Mouse (Mus musculus) G1E (cell line): Measurements from ENCODE around the gene Cx3cr1. TPM values are rescaled to one million over a fixed set of nuclear protein-coding genes. Genes with fewer than 3 reads are reported as not detected.

Experiments used
- ATAC-seq: 2 replicates; pipeline ENCODE4 v1.8.0; 2016; ENCODE audit warnings: mild to moderate bottlenecking; ENCODE audit not compliant: insufficient number of reproducible peaks, poor library complexity, low FRiP score, severe bottlenecking; ENCODE audit errors: extremely low read depth
- DNase-seq: peaks from one replicate; pipeline ENCODE4 v3.0.0; 2012; ENCODE audit warnings: low spot score
- H3K27me3 ChIP-seq: 2 replicates; pipeline ENCODE4 v1.6.1; 2012; ENCODE audit warnings: mild to moderate bottlenecking, low read length, inconsistent platforms; ENCODE audit not compliant: insufficient read depth
- H3K36me3 ChIP-seq: replicated peaks from 2 replicates; pipeline ENCODE3; 2012; ENCODE audit warnings: mild to moderate bottlenecking, inconsistent platforms
- H3K4me1 ChIP-seq: 2 replicates; pipeline ENCODE4 v1.6.1; 2012; ENCODE audit warnings: low read depth, low read length, inconsistent platforms, mixed read lengths; ENCODE audit not compliant: insufficient read depth
- H3K4me3 ChIP-seq: 2 replicates; pipeline ENCODE4 v1.5.1; 2012; ENCODE audit warnings: low read depth, mild to moderate bottlenecking, inconsistent platforms, low read length, moderate library complexity, mixed read lengths
- H3K9me3 ChIP-seq: replicated peaks from 2 replicates; pipeline ENCODE4 v1.6.1; 2012; ENCODE audit warnings: inconsistent platforms
- CTCF ChIP-seq: IDR thresholded peaks from 2 replicates; pipeline ENCODE4 v1.5.1; 2012; ENCODE audit warnings: low read depth, low read length, inconsistent platforms, mixed read lengths
- GATA1 ChIP-seq: IDR thresholded peaks from 2 replicates; pipeline ENCODE4 v1.6.1; 2012; ENCODE audit warnings: borderline replicate concordance, low read length, inconsistent platforms, mixed read lengths
- GATA2 ChIP-seq: IDR thresholded peaks from 2 replicates; pipeline ENCODE4 v1.6.1; 2012; ENCODE audit warnings: low read depth, low read length, inconsistent platforms, borderline replicate concordance
- POLR2AphosphoS5 ChIP-seq: IDR thresholded peaks from 2 replicates; pipeline ENCODE4 v1.6.1; 2012; ENCODE audit warnings: low read depth, low read length, inconsistent platforms; ENCODE audit not compliant: insufficient replicate concordance
- TAL1 ChIP-seq: conservative IDR thresholded peaks from 2 replicates; pipeline ENCODE4 v1.6.1; 2012; ENCODE audit warnings: low read depth, low read length, inconsistent platforms, mixed read lengths
- polyA plus RNA-seq: library from polyadenylated mRNA; stranded (reverse); fragments of >175 nt; gene quantifications from 2 replicates; pipeline ENCODE4 v1.2.3, GENCODE M21; 2012
- total RNA-seq, 2 experiments: library from RNA; stranded (forward) in 1 of 2; stranded (reverse) in 1 of 2; fragments of 200-1000 nt in 1 of 2; fragments of >200 nt in 1 of 2; fragmentation: Nextera tagmentation in 1 of 2; gene quantifications; 2 replicates each; pipeline ENCODE4 v1.2.3; 2014 to 2017

Cx3cr1 gene
- total and polyA plus RNA-seq, 3 experiments: 0.22 TPM; not detected in 2

DNA sequence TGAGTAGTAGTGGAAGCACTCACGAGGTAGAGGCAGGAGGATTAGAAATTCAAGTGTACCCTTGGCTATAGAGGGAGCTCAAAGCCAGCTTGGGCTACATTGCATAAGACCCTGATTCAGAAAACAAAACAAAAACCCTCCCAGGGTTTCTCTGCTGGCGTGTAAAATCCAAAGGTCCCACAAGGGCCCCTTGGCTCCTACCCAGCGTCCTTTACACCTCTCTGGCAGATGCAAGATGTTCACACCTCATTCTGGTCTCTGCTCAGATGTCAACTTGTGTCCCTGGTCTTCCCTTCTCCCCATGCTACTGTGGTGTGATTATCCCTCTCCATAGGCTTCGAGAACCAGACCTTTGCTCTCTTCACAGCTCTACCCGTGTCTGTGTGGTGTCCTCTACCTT, 68.9 kb downstream of the Cx3cr1 start:
- H3K4me1 ChIP-seq: peaks cover 38% of the 10 kb centered on the region
- no peak for ATAC-seq
- TF ChIP-seq POLR2AphosphoS5 (no peak), CTCF (no peak), TAL1 (no peak), GATA2 (no peak), GATA1 (no peak)

DNA sequence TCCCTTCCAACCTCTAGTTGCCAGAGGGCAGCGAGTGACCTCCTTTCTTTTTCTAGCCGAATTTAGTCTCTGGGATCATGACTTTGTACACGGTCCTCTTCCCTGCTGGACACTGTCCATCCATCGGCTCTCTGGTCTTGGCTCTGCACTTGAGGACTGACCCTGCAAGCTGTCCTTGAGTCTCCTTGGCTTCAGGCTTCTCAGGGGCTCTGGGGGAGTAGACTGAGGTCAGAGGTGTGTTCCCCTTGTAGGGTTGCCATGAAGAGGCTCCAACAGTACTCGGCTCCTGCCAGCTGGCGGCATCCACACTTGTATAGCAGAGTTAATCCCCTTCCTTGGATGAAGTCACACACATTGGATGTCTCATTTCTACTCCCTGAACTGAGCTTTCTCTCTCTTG, 70.0 kb downstream of the Cx3cr1 start:
- Histone ChIP-seq H3K4me1 (peaks cover 38% of the 10 kb centered on the region), H3K27me3 (peaks cover 20% of the 10 kb centered on the region), H3K4me3 (no peak overlapping the region)

More for the DNA sequence above, 68.9 kb downstream of the Cx3cr1 start:
- no peak for DNase-seq
- H3K36me3 ChIP-seq: no peaks in the 10 kb centered on the region
- H3K27me3 ChIP-seq: peaks cover 20% of the 10 kb centered on the region
- no peak overlapping the region for H3K4me3 ChIP-seq
- H3K9me3 ChIP-seq: no peaks in the 10 kb centered on the region

DNA sequence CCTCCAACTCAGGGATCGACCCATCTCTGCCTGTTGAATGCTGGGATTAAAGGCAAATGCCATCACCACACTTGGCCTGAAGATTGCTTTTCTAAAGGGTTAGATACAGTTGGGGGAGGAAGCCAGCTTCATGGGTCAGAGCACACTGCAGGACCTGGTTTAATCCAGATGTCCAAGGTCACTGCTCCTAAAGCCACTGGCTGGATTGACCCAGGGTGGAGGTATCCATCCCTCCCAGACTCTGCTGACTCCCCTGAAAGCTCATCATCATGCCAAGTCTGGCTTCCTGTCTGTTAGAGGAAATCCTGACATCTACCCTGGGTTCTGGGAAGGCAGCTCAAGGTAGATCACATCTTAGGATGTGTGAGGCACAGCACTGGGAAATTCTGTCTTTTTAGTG, 70.9 kb downstream of the Cx3cr1 start:
- H3K9me3 ChIP-seq: no peaks in the 10 kb centered on the region
- peaks cover 16% of the 10 kb centered on the region for H3K27me3 ChIP-seq
- TF ChIP-seq TAL1 (no peak), POLR2AphosphoS5 (no peak), GATA1 (no peak), GATA2 (no peak), CTCF (no peak)
- DNase-seq: no peak
- no peaks in the 10 kb centered on the region for H3K36me3 ChIP-seq
- H3K4me1 ChIP-seq: peaks cover 47% of the 10 kb centered on the region
- no peak for ATAC-seq
- no peak overlapping the region for H3K4me3 ChIP-seq

More for the DNA sequence above, 70.0 kb downstream of the Cx3cr1 start:
- no peaks in the 10 kb centered on the region for H3K36me3 ChIP-seq
- TF ChIP-seq POLR2AphosphoS5: no peak
- TF ChIP-seq TAL1: no peak
- TF ChIP-seq CTCF: no peak
- no peak for TF ChIP-seq GATA1
- no peak for TF ChIP-seq GATA2
- ATAC-seq (no peak), DNase-seq (no peak)
- no peaks in the 10 kb centered on the region for H3K9me3 ChIP-seq

DNA sequence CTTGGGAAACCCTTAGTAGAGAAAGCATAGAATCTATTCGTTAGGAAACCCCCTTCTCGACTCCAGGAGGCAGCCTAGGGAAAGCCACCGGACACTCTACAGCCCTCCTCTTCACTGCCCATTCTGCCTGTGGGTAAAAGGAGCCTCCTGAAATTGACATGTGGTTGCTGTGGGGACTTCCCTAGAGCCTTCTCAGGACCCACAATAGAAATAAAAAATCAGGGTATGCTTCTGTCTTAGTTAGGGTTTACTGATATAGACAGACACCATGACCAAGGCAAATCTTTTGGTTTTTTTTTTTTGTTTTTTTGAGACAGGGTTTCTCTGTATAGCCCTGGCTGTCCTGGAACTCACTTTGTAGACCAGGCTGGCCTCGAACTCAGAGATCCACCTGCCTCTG, 73.6 kb downstream of the Cx3cr1 start:
- ATAC-seq: no peak
- Histone ChIP-seq H3K4me1 (peaks cover 36% of the 10 kb centered on the region), H3K27me3 (peaks cover 26% of the 10 kb centered on the region), H3K9me3 (no peaks in the 10 kb centered on the region), H3K36me3 (no peaks in the 10 kb centered on the region), H3K4me3 (no peak overlapping the region)
- TF ChIP-seq POLR2AphosphoS5: no peak
- no peak for TF ChIP-seq CTCF
- TF ChIP-seq GATA2: no peak
- no peak for TF ChIP-seq TAL1
- TF ChIP-seq GATA1: no peak
- no peak for DNase-seq

DNA sequence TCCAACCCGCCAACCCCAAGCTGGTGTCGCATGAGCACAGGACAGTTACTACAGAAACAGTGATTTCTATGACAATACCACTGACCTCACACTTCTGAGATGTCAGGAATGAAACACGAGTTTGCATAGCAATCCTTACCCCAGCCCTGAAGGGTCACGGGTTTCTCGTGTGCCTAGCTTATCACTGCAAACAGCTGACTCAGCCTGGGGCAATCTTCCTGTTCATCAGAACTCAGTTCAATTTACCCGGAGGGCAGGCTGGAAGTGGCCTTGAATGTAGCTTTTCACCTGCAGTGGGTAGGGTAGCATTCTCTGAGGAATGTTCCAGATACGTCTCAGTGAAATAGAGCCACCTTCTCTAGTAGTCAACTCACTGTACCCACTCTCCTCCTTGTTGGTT, 75.5 kb downstream of the Cx3cr1 start:
- TF ChIP-seq GATA1: no peak
- TF ChIP-seq GATA2: no peak
- TF ChIP-seq POLR2AphosphoS5: no peak
- Histone ChIP-seq H3K9me3 (no peaks in the 10 kb centered on the region), H3K36me3 (no peaks in the 10 kb centered on the region), H3K27me3 (peaks cover 15% of the 10 kb centered on the region), H3K4me1 (peaks cover 21% of the 10 kb centered on the region), H3K4me3 (no peak overlapping the region)
- DNase-seq (no peak), ATAC-seq (peak; percentile 87)

GRCm38 (mm10) chr9:119993092-119993844, 76.4 kb downstream of the Cx3cr1 start:
- peaks cover 22% of the 10 kb centered on the region for H3K4me1 ChIP-seq
- H3K27me3 ChIP-seq: peaks cover 12% of the 10 kb centered on the region
- TF ChIP-seq POLR2AphosphoS5 (no peak), GATA1 (no peak), CTCF (no peak), GATA2 (no peak), TAL1 (no peak)
- DNase-seq (no peak), ATAC-seq (peak; percentile 24; the same call in 1 of the 2 replicates)
- H3K36me3 ChIP-seq: no peaks in the 10 kb centered on the region
- no peaks in the 10 kb centered on the region for H3K9me3 ChIP-seq
- H3K4me3 ChIP-seq: no peak overlapping the region
